Mouse (Mus musculus): Measurements from ENCODE around the gene Psg20. TPM values are rescaled to one million over a fixed set of nuclear protein-coding genes. Genes with fewer than 3 reads are reported as not detected.
"Not testable (repeated sequence)": the region's sequence is repeated elsewhere in the genome, so short reads cannot be mapped to it uniquely, and the experiment has no call there.

Gene Psg20
- total RNA-seq (2021), result not detected

- DNase-seq, result no peak
These were observed at the start of gene Psg20 for GRCm38 (mm10) chr7:18686085-18686484. Psg20 (minus strand) TSS chr7:18686185.

GRCm38 (mm10) chr7:18734451-18734850, 48.5 kb upstream of the Psg20 start:
- DNase-seq, result no peak

- DNase-seq, result no peak
These were observed 47.1 kb upstream of the Psg20 start for GRCm38 (mm10) chr7:18733111-18733510.

GRCm38 (mm10) chr7:18728391-18728790, 42.4 kb upstream of the Psg20 start:
- DNase-seq, result no peak

GRCm38 (mm10) chr7:18725931-18726330, 39.9 kb upstream of the Psg20 start:
- not testable (repeated sequence) for DNase-seq

- no peak for DNase-seq
These were observed 38.0 kb upstream of the Psg20 start for GRCm38 (mm10) chr7:18724001-18724400.

- no peak for DNase-seq
These were observed 31.8 kb upstream of the Psg20 start, which contains the start of gene Psg22 for GRCm38 (mm10) chr7:18717790-18718189. Psg22 (plus strand) TSS chr7:18718090.

- DNase-seq, result peak; percentile 43
These were observed 29.6 kb upstream of the Psg20 start for GRCm38 (mm10) chr7:18715546-18715945.

GRCm38 (mm10) chr7:18710846-18711245, 24.9 kb upstream of the Psg20 start:
- DNase-seq, result no peak

GRCm38 (mm10) chr7:18710331-18710730, 24.3 kb upstream of the Psg20 start:
- not testable (repeated sequence) for DNase-seq

GRCm38 (mm10) chr7:18685586-18685985, 399 bp downstream of the Psg20 start:
- no peak for DNase-seq

GRCm38 (mm10) chr7:18679772-18680171, 6.2 kb downstream of the Psg20 start:
- peak; percentile 35 for DNase-seq

GRCm38 (mm10) chr7:18656625-18657024, 29.4 kb downstream of the Psg20 start, which contains the start of gene Psg21:
Psg21 (minus strand) TSS chr7:18656725.
- not testable (repeated sequence) for DNase-seq

- DNase-seq, result not testable (repeated sequence)
These were observed 59.1 kb downstream of the Psg20 start for GRCm38 (mm10) chr7:18626921-18627320.

Other genes with a start within 250 kb of the Psg20 start
- gene Psg26, start 202.0 kb downstream of the Psg20 start, total RNA-seq (2021), result not detected
- gene Psg25, start 153.9 kb downstream of the Psg20 start, total RNA-seq (2021), result not detected
- gene Psg27, start 118.9 kb downstream of the Psg20 start, total RNA-seq (2021), result not detected
- gene Psg23, start 69.7 kb downstream of the Psg20 start, total RNA-seq (2021), result not detected
- gene Psg21, start 29.5 kb downstream of the Psg20 start, total RNA-seq (2021), result not detected
- gene Psg22, start 31.9 kb upstream of the Psg20 start, total RNA-seq (2021), result not detected
- not detected for gene Psg19, start 112.3 kb upstream of the Psg20 start, total RNA-seq (2021)
- gene Psg17, start 135.4 kb upstream of the Psg20 start, total RNA-seq (2021), result not detected
- 1 to 10 TPM; 2.8 to 3.5 TPM for gene Mill2, start 153.8 kb upstream of the Psg20 start, total RNA-seq (2021)
- gene Pglyrp1, start 185.1 kb upstream of the Psg20 start, total RNA-seq (2021), result 1 to 10 TPM; 1.1 to 2.0 TPM
- 10 to 100 TPM; 11.9 to 14.9 TPM for gene Ccdc61, start 224.2 kb upstream of the Psg20 start, total RNA-seq (2021)
- gene Nova2, start 239.7 kb upstream of the Psg20 start, total RNA-seq (2021), result 1 to 10 TPM; 8.6 to 9.1 TPM